Mouse (Mus musculus): ENCODE measurements at regions not wholly inside any gene's neighbourhood (a gene's known extent, or its start where the extent isn't known, plus 50 kb on each side); places are given as distances from the start of the nearest gene placed in this dataset.

DNA sequence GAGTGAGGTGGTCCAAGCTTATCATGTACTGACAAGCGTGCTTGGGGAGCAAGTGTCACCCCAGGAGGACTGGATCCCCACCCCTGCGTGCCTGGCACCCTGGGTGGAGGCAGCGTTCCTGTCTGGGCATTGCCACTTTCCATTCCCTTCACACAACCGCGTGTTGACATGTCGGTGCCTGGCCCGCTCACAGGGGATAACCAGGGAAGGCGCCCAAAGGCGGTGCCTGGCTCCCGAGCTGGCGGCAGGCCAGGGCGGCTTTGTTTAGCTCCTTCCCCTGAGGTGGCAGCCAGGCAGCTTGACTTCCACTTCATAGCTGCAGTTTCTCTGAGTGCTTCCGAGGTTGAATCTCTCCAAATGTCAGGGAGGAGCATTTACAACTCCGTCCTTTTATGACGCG, 318.7 kb upstream of the 4930535I16Rik start:
- DNase-seq: peak; percentile 69 to 77

DNA sequence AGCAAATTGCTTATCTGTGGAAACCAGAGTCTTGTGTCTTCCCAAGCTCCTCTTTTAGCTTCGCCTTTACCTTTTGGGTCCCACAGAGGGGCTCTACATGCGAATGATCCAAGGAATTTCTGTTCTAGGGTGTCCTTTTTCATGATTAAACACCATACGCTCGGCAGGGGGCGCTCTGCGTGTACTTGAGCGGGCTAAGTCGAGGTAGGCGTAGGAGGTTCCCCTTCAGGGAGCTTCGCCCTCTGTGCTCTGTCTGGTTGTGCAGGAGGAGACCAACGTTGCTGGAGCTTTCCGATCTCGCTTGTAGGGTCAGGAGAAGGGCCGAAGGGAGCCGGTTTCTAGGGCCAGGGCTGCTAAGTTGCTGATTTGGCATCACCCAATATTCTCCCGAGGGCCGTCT, 310.7 kb upstream of the 4930535I16Rik start:
- DNase-seq: peak; percentile 87 to 88

DNA sequence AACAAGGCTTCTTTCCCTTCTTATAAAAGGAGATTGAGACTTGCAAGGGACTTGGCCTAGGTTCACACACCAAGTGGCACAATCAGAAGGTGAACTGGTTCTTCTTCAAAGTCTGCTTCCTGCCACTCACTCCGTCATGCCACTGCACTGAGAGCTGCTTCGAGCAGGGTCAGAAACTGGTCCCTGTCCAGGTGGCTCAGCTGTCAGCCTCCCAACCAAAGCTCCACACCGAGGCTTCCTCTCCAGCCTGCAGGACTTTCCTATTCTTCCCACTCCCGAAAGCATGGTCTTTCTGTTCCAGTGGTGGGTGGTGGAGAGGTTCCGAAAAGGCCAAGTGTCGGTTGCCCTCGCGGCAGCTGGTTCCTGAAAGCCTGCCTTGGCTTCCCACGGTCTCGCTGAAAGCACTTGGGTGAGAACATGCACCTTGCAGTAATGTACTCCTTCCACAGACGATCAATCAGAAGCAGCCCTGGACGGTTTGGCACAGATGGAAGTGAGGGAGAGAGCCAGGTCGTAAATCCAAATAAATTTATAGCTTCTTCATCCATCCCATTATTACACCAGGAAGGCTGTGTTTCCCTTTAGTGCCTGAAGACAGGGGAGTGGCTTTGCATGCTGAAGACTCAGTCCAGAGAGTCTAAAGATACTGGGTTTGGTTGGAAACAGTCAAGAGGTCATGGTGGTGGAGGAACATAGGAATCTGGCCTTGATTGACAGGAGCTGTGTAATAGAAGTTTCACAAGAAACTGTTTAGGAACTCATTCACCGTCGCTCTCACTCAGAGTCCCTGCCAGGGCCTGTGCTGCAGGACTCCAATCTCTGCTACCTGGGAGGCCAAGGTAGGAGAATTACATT, 306.1 kb upstream of the 4930535I16Rik start:
- peak in 1 of 2 experiments; percentile 17 for DNase-seq

DNA sequence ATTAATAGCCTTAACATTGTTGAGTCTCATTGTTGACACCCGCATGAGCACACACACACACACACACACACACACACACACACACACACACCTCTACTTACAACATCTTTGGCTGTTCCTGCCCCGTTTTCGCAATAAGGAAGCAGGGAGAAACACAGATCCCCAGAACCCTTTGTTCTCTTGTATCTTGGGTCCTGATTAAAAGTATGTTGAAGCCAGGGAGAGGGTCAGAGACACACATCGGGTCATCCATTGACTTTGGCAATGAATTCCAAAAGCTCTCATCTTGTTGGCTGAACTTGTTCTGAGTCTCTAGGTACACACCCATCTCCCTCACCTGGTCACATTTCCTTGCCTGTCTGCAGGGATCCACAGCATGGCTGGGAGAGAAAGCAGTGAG, 303.9 kb upstream of the 4930535I16Rik start:
- DNase-seq: no peak

DNA sequence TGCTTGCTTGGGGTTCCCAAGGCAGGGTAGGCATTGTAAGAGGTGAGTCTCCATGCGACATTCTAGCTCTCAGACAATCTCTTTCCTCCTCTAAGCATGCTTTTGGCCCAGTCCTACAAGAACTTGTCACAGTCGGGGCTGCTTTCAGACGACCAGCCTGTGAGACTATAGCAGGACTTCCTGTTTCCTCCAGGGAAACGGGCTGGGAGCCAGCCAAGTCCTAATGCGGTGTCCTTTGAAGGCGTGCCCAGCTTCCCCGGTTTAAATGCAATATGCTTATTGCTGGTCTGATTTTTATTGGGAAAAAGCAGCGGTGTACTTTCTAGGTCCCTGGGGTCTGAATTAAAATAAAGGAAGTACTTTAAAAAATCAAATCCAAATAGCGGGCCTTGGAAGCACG, 299.4 kb upstream of the 4930535I16Rik start:
- DNase-seq: peak; percentile 74 to 84

DNA sequence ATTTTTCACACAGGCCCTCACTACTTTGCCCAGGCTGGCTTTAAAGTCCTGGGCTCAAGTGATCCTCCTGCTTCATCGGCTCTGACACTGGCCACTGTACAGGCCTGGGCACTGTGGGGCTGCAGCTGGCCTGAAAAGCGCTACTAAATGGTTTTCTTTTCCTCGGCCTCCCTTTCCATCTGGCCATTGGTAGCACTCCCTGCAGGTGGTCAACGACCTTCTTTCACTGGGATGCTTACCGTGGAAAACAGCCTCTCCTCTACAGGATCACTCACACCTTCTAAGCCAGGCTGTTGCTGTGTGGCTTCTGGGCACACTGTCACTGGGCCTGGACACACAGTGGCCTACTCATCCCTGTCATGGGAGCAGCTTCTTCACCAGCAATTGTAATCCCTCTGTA, 298.5 kb upstream of the 4930535I16Rik start:
- DNase-seq: peak; percentile 53 to 66

DNA sequence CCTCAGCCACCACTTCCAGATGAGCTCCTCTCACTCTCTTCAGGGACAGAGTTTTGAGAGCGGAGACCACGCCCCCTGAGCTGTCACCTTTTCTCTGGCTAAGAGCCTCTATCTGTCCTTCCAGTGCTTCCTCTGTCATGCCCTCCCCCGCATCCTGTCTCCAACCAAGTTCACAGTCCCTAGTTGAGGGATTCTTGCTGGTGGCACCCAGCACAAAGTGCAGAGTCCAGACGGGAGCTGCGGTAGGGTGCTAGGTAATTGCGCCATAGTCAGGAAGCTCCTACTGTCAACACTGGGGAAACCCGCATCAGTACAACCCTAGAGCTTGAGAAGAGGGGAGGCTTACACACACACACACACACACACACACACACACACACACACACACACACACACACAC, 297.3 kb upstream of the 4930535I16Rik start:
- no peak for DNase-seq

DNA sequence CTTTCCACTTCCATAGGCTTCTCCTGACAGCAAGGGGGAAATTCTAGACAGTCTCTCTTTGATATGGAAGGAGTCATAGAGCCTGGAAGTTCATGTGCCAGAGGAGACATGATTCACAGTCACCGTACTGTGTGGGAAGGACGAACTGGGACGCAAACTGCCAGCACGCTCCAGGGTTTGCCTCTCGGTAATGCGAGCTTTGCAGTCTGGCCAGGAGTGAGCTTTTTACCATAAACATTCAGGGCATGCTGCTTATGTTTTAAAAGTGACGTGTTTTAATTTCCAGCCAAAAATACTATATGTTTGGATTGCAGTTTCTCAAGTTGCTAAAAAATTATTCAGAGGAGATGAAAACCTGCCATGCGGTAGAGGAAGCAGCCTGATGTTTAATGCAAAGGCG, 292.3 kb upstream of the 4930535I16Rik start:
- no peak for DNase-seq

DNA sequence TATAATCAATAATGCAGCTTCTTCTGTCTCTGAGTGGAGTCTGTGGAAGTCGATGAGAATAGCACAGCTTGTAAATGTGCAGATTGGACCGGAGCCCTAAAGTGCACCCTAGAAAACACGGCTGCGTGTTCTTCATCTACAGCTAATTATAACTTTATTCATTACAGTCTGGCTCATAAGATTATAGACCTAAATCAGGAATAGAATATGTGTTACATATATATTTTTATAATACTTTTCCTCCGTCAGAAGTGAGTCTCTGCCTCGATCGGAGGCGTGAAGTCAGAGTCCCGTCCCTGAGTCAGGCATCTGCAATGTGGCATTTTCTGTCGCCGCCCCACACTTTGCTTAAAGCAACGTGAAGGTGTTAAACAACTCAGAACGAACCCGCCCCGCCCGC, 288.7 kb upstream of the 4930535I16Rik start:
- DNase-seq: no peak

DNA sequence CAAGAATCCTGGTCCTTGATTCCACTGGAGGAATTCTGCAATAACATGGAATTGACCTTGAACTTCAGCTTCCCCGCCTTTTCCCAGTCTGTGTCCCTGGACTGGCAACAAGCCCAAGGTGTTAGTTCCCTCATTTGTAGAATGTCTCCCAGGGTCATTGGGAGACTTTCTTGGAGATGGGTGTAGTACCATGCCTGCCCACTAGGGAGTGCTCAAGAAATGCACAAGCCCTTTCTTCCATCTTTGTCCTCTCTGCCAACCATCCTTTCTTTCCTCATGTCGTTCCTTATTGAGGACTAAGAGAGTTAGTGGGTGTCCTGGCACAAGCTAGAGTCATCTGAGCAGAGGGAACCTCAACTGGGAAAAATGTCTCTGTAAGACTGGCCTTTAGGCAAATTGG, 285.9 kb upstream of the 4930535I16Rik start:
- DNase-seq: peak; percentile 44 to 53

DNA sequence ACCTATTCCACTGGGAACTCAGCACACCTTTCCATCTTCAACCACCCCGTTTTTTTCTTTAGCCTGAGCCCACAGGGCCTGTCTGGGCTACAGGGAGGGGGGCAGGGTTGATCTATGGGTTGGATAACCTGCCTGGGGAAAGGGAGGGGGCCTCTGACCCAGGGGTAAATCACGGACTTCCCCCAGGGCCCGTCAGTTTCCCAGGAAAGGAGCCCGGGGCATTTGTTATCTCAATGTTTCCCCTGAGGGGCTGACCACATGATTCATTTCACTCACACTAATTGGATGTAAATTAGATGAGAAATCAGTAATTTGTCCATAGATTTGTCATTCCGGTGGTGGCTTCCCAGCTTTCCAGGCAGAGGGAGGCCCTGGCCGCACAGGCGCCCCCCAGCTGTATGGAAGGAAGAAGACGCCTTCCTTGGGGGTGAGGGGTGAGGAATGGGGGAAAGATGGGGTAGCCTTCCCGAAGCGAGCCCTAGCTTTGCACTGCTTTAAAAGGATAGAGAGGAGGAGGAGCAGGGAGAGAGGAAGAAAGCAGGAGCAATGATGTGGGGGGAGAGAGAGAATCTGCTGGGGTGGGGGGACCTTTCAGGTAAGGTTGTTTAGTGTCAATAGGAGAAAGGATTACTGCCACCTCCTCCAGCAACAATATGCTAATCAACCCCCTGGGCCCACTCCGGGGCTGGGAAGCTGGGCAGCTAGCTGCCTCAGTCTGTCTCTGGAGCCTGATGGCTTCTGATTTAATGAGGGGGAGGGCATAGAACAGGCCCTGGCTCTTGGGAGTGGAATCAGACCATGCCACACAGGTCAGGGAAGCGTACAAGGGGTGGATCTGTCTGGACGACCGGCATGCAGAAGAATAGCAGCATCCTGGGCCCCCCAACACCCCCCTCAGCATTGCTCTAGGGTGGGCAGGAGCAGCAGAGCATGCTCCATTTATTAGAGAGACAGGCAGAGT, 282.3 kb upstream of the 4930535I16Rik start:
- DNase-seq: no peak

DNA sequence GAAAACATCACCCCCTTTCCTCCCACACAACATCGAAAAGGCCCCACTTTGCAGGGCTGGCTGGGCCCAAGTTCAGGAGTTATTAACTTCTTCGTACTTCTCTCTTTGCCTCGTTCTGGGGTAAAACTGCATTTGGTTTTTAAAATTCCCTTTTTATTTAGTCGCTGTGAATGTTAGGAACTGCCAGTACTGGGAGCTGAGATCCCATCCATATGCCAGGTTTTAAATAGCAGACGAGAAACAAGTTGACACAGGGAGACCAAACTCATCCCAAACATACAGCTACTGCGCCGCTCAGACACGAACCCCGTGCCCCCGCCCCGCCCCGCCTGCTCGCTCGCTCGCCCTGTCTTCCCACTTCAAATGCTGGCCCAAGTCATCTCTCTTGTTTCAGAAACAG, 281.0 kb upstream of the 4930535I16Rik start:
- DNase-seq: no peak

DNA sequence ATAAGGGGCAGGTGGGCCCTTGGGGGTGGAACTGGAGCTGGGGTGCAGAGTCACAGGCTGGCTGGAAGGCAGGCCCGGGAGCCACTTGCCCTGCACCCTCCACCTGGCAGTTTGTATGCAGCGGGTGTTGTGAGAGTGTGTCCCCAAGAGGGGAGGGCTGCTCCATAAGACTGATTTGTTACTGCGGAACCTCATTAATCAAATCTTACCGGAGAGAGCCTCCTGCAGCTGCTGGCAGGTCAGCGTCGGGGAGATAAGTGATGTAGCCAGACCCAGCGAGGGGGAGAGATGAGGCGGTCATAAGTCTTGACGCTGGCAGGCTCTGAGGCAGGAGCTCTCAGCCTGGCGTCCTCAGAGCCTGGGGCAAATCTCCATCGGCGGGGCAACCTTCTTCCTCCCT, 278.9 kb upstream of the 4930535I16Rik start:
- no peak for DNase-seq

DNA sequence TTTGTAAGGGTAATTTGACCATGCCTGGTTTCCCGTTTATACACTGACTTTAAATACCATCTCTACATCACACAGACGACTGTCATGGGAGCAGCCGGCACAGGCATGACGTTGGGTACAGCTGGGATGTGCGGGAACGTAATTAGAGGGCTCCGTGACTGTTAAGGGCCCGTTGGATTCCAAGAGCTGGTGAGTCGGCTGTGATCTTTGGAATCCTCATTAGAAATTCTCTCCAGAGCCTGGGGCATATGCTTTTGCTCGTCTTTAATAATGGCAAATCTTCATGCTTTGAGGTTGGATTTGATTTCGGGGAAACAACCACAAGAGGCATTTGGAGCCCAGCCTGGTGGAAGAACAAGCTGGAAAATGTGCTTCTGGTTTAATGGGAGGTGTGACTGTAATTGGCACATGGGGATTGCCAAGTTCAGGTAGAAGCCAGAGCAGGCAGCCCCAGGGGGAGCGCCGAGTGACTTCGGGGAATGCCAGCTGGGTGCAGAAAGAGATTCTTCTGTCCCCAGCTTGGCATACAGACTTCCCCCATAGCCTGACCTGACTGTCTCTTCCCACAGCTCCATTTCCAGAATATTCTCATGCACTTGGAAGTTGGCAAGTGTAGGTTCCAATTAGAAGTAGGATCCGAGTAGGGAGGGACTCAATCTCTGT, 275.4 kb upstream of the 4930535I16Rik start:
- peak in 1 of 2 experiments; percentile 18 for DNase-seq

DNA sequence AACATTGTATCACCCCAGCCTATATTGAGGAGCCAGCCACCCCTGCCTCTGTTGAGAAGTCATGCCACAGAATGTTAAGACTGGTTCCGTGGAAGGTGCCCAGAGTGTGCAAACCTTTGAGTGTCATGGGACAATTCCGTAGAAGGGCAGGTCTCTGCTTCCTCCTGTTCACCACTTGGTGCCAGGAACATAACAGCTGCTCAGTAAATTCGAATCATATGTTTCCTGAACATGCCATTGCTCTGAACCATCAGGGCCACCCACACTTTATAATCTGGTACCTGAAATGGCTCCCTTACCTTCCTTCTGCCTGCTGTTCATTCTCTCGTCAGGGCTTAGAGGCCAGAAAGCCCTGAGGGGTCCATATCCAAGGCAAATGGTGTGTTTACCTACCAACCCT, 273.0 kb upstream of the 4930535I16Rik start:
- no peak for DNase-seq

DNA sequence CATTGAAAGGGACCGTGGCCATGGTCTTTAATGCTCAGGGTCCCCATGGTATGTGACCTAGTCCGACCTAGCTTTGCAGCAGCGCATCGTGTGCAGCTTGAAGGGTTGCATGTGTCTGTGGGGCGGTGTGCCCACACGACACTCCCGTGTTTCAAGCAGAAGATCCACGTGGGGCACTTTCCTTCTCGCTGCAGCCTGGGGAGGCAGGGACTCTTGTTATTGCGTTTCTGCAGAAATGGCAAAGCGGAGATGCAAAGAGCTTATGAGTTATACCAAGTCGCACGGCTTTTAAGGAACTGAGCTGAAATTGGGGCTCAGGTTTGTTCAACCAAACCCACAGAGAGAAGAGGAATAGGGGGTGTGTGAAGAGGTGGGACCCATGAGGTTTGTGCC, 272.2 kb upstream of the 4930535I16Rik start:
- DNase-seq: no peak

DNA sequence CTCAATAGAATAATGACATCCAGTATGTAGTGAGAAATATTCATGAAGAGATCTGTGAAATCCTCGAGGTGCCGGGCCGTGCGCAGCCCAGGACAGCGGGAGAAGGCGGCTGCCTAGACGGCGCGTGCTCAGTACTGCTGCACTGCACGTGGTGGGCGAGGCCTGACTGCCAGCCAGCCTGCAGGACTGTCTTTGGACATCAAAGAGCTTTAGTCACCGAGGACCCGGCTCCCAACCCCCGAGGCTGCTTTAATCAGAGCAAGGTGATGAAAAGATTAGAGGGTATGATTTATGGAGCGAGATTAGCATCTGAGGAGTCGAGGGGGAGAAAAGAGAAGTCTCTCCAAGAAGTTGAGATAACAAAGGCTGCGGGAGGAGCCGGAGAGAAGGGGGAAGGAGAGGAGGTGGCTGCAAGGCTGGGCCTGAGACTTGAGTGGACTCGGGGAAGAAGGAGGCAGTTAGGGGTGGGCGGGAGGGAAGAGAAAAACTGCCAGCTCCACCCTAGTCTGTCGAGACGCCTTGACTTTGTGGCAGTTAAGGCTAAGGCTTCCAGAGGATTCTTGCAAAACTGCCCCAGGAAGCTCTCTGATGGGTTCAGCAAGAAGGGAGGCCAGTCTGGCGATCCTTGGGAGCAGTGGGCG, 271.6 kb upstream of the 4930535I16Rik start:
- DNase-seq: peak; percentile 16 to 21

DNA sequence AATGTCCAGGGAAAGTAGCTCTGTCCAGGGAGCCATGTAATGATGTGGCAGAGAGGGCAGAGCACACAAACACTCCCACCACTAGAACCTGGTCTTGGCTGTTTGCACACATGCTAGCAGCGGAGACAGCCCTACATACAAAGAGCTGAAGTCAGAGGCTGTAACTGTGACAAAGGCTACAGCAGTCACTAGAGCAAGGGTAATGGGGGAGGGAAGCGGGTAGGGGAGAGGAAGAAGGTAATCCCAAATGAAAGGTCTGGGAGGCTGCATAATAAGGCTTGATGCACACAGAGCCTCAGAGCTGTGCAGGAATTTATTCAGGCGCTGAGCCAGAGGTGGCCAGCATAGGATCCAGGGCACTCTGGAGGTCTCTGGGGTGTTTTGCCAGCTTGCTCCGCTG, 269.3 kb upstream of the 4930535I16Rik start:
- no peak for DNase-seq

DNA sequence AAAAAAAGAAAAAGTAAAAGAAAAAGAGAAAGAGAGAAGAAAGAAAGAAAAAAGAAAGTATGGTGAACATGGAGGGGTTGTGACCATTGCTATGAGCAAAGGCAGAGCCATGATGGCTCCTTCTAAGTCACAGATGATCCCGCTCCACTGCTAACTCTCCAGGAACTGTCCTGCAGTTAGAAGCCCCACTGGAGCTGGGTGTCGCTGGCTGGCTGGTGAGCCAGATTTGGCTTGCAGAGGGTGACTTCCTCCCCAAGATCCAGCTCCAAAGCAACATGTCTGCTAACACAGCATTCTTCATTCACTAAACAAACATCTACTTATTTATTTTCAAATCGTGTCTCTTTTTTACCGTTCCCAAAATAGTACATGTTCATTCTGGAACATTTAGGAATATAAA, 263.5 kb upstream of the 4930535I16Rik start:
- DNase-seq: no peak

DNA sequence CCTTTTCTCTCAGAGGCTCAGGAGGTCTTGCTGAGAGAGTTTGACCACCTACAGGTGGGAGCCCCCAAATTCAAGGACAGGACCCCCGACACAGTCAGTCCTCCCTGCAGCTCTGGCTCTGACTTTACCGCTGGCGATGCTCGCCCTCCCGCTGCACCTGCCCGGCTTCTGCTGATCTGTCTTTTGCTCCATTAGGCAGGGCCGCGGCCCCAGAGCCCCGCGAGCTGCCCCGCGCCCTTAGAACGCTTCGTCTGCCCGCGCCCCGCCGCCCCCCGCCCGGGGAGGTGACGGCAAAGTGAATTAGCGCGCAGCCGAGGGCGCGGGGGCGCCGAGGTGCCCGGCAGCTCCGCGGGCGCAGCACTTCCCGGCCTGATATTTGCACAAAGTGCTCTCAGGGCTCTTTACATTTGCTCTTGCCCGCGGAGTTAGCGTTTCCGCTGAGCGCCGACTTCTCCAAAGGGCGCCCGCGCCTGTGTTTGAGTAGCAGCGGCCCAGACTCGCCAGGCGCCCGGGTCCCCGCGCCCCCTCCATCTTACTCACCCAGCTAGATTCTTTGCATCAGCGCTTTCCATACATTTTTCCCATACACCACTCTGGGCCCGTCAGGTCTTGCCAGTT, 260.7 kb upstream of the 4930535I16Rik start:
- DNase-seq: peak; percentile 12 to 23

DNA sequence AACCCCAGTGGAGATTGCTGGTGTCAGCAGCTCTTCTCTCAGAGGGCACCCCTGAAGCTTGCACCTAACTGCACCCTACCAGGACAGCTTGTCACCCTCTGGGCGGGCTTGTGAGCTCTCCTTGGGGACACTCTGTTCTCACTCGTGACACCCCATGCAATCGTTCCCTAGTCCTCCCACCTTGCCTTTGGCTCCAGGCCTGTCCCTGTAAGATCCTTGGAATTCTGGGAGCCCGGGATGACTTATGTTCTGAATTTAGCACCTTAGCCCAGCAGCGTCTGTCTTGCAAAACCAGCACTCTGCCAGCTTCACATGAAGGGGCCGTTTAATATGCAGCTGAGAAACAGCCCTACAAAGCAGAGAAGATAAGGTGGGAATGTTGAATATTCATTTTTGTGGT, 257.7 kb upstream of the 4930535I16Rik start:
- no peak for DNase-seq

DNA sequence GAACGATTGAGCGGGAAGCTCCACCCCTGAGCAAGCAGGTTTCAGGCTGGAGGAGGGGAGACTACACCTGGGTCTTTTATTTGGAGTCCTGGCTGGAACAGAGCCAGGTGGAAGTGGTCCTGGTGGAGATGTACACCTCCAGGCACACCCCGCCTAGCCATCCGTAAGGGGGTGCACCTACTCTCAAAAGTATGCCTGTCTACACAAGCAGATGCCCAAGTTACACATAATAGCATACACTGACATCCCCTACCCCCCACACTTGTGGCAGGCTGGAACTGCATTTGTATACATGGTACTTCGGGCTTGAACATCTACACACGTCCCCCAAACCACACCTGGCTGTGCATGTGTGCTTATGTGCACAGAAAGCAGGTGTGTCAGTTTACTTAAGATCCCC, 236.8 kb upstream of the 4930535I16Rik start:
- no peak for DNase-seq

Data from cerebellum, postnatal 10 days (tissue).